Mouse (Mus musculus): ENCODE data around the gene Zdhhc12. TPM values are rescaled to one million over a fixed set of nuclear protein-coding genes. Genes with fewer than 3 reads are reported as not detected.

The Zdhhc12 gene
- polyA plus RNA-seq, 1 experiment from 2014 or later, result 59.8 TPM

- ATAC-seq, result no peak
- Histone ChIP-seq H3K36me3 (peaks cover 11% of the 10 kb centered on the region), H3K9me3 (no peaks in the 10 kb centered on the region), H3K27me3 (replicated peaks) (no peaks in the 10 kb centered on the region), H3K4me1 (replicated peaks) (peaks cover 16% of the 10 kb centered on the region), H3K27ac (no peak overlapping the region), H3K4me3 (replicated peaks) (no peak overlapping the region), H3K9ac (no peak overlapping the region), H3K4me2 (replicated peaks) (no peak overlapping the region)
- WGBS, result 40% methylated on average over 3 of the region's 3 CpGs
These were observed 17.8 kb downstream of the Zdhhc12 start for GRCm38 (mm10) chr2:30075625-30076024.

- WGBS, result 79% methylated on average over 3 of the region's 3 CpGs
- Histone ChIP-seq H3K27me3 (replicated peaks) (no peaks in the 10 kb centered on the region), H3K9ac (no peak overlapping the region), H3K4me3 (replicated peaks) (no peak overlapping the region), H3K36me3 (peaks cover 14% of the 10 kb centered on the region), H3K4me1 (replicated peaks) (peaks cover 10% of the 10 kb centered on the region), H3K9me3 (no peaks in the 10 kb centered on the region), H3K27ac (no peak overlapping the region), H3K4me2 (replicated peaks) (no peak overlapping the region)
- ATAC-seq, result no peak
These were observed 20.2 kb downstream of the Zdhhc12 start for GRCm38 (mm10) chr2:30073285-30073684.

GRCm38 (mm10) chr2:30072875-30073274 lies 20.6 kb downstream of the Zdhhc12 start:
- Histone ChIP-seq H3K4me3 (replicated peaks) (no peak overlapping the region), H3K9ac (no peak overlapping the region), H3K4me1 (replicated peaks) (peaks cover 7% of the 10 kb centered on the region), H3K36me3 (peaks cover 14% of the 10 kb centered on the region), H3K9me3 (no peaks in the 10 kb centered on the region), H3K27me3 (replicated peaks) (no peaks in the 10 kb centered on the region), H3K27ac (0 out of 2 replicates have a peak overlapping the region, but pooled peaks have one; percentile 6), H3K4me2 (replicated peaks) (no peak overlapping the region)
- WGBS, result 77% methylated on average over 7 of the region's 7 CpGs
- ATAC-seq, result no peak

DNA sequence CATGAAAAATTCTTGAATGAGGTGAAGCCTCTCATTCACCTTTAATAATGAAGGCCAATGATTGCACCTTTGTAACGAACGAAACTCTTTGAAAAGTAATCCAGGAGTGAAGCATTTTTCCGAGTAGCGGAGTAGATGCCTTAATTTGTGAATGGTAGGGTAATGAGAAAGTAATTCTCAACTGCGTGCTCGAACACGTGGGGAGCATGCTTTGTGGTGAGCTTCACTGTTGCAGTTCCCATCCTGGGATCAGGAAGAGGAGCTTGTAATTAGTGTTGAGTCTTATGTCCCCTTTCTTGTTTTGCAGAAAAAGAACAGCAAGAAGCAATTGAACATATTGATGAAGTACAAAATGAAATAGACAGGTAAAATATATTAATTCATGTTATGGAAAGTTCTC lies 25.5 kb downstream of the Zdhhc12 start:
- ATAC-seq, result no peak
- Histone ChIP-seq H3K27me3 (replicated peaks) (no peaks in the 10 kb centered on the region), H3K4me3 (replicated peaks) (peak overlapping the region; percentile 100), H3K9ac (peak overlapping the region; percentile 99), H3K36me3 (peaks cover 9% of the 10 kb centered on the region), H3K27ac (no peak overlapping the region), H3K9me3 (no peaks in the 10 kb centered on the region), H3K4me2 (replicated peaks) (peak overlapping the region; percentile 59), H3K4me1 (replicated peaks) (peaks cover 9% of the 10 kb centered on the region; the same call in 1 of the 2 replicates)
- WGBS, result 16% methylated on average over 7 of the region's 7 CpGs

GRCm38 (mm10) chr2:30067031-30067888 lies 26.2 kb downstream of the Zdhhc12 start:
- H3K9me3 ChIP-seq, result no peaks in the 10 kb centered on the region
- H3K36me3 ChIP-seq, result peaks cover 4% of the 10 kb centered on the region; the same call in 1 of the 2 replicates
- peak; percentile 13 for ATAC-seq
- peak overlapping the region; percentile 100 for H3K4me3 ChIP-seq (replicated peaks)
- H3K27me3 ChIP-seq (replicated peaks), result no peaks in the 10 kb centered on the region
- peaks cover 9% of the 10 kb centered on the region; the same call in 1 of the 2 replicates for H3K4me1 ChIP-seq (replicated peaks)
- peak overlapping the region; percentile 99 for H3K9ac ChIP-seq
- H3K27ac ChIP-seq, result peak overlapping the region; percentile 100
- under 1% methylated on average over 56 of the region's 69 CpGs for WGBS
- peak overlapping the region; percentile 59 for H3K4me2 ChIP-seq (replicated peaks)

DNA sequence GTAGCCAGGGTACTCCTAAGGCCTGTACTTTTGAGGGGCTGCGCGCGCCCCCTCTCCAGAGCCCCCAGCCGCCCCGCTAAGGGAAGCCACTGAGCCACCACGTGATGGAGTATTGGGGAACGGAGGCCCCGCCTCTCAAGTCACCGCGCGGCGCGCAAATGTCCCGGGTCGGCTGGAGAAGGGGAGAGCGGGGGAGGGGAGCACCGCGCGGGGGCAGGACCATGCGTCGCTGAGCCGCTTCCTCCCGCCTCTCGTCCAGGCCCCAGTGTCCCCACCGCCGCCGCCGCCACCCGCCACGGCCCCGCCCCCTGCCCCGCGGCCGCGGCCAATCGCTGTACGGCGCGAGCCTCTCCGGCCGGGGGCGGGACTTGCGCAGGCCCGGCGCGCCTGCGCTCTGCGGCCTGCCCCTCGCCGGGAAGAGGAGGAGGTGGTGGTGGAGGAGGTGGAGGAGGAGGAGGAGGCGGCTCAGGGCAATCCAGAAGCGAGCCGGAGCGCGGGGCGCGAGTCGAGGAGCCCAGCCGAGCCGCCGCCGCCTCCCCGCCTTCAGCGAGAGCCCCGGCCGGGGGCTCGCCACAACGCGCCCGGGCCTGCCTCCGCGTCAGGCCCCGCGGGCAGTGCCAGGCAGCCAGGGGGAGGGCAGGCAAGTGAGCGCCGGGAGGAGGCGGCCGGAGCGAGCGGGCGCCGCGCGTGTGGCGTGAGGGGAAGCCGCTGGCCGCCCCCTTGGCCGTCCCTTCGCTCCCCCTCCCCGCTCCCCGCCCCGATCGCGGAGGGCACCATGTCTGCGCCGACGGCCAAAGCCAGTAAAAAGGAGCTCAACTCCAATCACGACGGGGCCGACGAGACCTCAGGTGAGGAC lies 27.2 kb downstream of the Zdhhc12 start:
- H3K4me3 ChIP-seq (replicated peaks), result peak overlapping the region; percentile 100
- peak overlapping the region; percentile 99 for H3K9ac ChIP-seq
- WGBS, result 0% methylated on average over 65 of the region's 101 CpGs
- peak; percentile 92 for ATAC-seq
- H3K9me3 ChIP-seq, result no peaks in the 10 kb centered on the region
- H3K36me3 ChIP-seq, result peaks cover 4% of the 10 kb centered on the region; the same call in 1 of the 2 replicates
- peak overlapping the region; percentile 100 for H3K27ac ChIP-seq
- no peaks in the 10 kb centered on the region for H3K27me3 ChIP-seq (replicated peaks)
- peak overlapping the region; percentile 82 for H3K4me2 ChIP-seq (replicated peaks)
- peaks cover 9% of the 10 kb centered on the region; the same call in 1 of the 2 replicates for H3K4me1 ChIP-seq (replicated peaks)

GRCm38 (mm10) chr2:30064298-30064697 lies 29.1 kb downstream of the Zdhhc12 start:
- Histone ChIP-seq H3K27ac (no peak overlapping the region), H3K4me2 (replicated peaks) (peak overlapping the region; percentile 89), H3K4me1 (replicated peaks) (peaks cover 9% of the 10 kb centered on the region; the same call in 1 of the 2 replicates), H3K9ac (peak overlapping the region; percentile 81), H3K9me3 (no peaks in the 10 kb centered on the region), H3K4me3 (replicated peaks) (peak overlapping the region; percentile 63), H3K27me3 (replicated peaks) (no peaks in the 10 kb centered on the region), H3K36me3 (no peaks in the 10 kb centered on the region)
- no peak for ATAC-seq
- WGBS, result 21% methylated on average over 3 of the region's 3 CpGs

DNA sequence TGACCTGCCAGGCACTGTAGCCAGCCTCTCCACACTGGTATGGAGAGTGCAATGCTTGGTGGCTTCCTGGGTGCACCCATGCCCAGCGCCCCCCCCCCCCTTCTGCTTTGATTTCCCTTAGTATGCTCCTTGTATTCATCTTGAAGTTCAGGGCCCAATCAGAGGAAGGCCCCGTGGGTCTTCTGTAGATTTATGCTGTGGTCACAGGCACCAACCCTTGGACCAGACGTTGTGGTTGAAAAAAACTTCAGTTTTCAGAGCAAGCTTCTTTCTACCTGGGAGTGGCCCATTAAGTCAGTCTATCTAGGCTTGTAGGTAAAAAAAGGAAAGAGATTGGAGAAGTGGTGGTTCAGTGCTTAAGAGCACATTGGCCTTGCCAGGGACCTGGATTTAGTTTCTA lies 29.7 kb downstream of the Zdhhc12 start:
- no peak for ATAC-seq
- Histone ChIP-seq H3K27ac (peak overlapping the region; percentile 98), H3K27me3 (replicated peaks) (no peaks in the 10 kb centered on the region), H3K36me3 (no peaks in the 10 kb centered on the region), H3K4me2 (replicated peaks) (peak overlapping the region; percentile 89), H3K9ac (peak overlapping the region; percentile 81), H3K4me1 (replicated peaks) (peaks cover 9% of the 10 kb centered on the region; the same call in 1 of the 2 replicates), H3K4me3 (replicated peaks) (peak overlapping the region; percentile 63), H3K9me3 (no peaks in the 10 kb centered on the region)
- 26% methylated on average over 3 of the region's 3 CpGs for WGBS

- 2% methylated on average over 8 of the region's 8 CpGs for WGBS
- Histone ChIP-seq H3K27ac (peak overlapping the region; percentile 98), H3K4me3 (replicated peaks) (peak overlapping the region; percentile 63), H3K4me1 (replicated peaks) (peaks cover 8% of the 10 kb centered on the region; the same call in 1 of the 2 replicates), H3K4me2 (replicated peaks) (peak overlapping the region; percentile 89), H3K36me3 (no peaks in the 10 kb centered on the region), H3K27me3 (replicated peaks) (no peaks in the 10 kb centered on the region), H3K9me3 (no peaks in the 10 kb centered on the region), H3K9ac (peak overlapping the region; percentile 81)
- no peak for ATAC-seq
These were observed 30.2 kb downstream of the Zdhhc12 start for GRCm38 (mm10) chr2:30063235-30063634.

DNA sequence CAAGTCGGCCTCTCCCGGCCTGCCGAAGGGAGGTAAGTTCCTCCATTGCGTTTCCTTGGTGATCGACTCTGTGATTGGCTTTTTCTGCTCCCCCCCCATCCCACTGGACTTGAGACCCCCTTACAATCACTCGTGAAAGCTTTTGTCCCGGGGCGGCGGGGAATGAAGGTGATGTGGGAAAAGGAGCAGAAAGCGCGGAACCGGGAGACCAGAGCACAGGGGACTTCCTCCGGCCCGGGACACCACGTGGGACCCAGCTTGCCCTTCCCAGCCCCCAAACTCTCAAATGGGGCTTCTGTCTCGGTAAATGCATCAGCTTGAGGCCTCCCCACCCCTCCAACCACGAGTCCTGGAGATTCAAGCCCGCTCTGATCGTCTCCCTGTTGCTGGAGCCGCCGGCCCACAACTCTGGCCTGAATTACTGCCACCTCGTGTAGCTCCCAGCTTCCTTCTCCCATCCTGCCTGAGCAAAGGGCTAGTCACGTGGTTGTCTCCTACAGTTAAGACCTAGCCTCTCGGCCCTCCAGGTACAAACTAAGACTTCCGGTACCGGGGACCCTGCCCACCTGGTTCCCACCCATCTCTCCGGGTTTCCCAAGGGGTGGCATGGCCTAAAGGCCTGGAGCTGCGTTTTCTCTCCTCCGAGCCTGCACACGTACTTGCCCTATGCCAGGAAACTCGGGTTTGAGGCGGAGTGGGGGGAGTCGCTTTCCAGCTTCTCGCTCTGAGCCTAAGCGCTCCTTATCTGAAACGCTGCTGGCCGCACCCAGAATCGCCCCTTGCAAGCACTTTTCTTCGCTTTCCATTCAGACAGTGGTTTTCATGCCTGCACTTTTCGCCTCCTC lies 31.0 kb downstream of the Zdhhc12 start:
- Histone ChIP-seq H3K9ac (peak overlapping the region; percentile 81), H3K4me3 (replicated peaks) (peak overlapping the region; percentile 63), H3K36me3 (no peaks in the 10 kb centered on the region), H3K9me3 (no peaks in the 10 kb centered on the region), H3K27ac (peak overlapping the region; percentile 98), H3K27me3 (replicated peaks) (no peaks in the 10 kb centered on the region), H3K4me2 (replicated peaks) (peak overlapping the region; percentile 89), H3K4me1 (replicated peaks) (peaks cover 7% of the 10 kb centered on the region; the same call in 1 of the 2 replicates)
- ATAC-seq, result peak; percentile 54
- WGBS, result under 1% methylated on average over 40 of the region's 40 CpGs
